Mouse (Mus musculus): Measurements from ENCODE around the gene Lingo2. TPM values are rescaled to one million over a fixed set of nuclear protein-coding genes. Genes with fewer than 3 reads are reported as not detected.
A peak's percentile ranks its signal among the peaks of the same experiment; 100 is the strongest.
"Not testable (repeated sequence)": the region's sequence is repeated elsewhere in the genome, so short reads cannot be mapped to it uniquely, and the experiment has no call there.

Gene Lingo2
- total RNA-seq, 2 experiments from 2014 or later = 0.10 to 0.23 TPM

DNA sequence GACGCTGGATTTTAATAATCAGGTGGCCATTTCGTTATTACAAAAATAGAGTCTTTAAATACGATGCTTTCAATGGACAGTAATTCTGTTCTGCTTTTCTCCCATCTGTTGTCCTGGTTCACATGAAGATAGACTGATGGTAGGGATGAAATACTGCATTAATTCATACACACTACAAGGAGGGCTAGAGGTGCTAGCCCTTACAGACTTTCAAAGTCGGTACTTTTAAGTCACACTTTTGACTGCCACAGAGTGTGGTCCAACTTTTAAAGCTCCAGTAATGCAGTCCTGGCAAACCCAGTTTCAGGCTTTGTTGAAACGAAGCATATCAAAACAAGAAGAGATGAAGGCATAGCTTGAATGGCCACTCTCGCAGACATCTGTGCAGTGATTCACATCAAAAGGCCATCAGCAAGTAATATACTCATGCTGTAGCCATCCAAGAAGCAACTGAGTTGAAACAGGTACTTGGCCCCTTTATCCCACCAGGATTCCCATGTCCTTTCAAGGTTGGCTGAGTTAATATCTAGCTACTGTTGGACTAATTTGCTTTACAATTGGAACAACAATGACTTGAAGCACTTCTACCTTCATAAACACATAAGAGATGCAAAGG is 872.5 kb downstream of the Lingo2 start:
- DNase-seq = no peak

DNA sequence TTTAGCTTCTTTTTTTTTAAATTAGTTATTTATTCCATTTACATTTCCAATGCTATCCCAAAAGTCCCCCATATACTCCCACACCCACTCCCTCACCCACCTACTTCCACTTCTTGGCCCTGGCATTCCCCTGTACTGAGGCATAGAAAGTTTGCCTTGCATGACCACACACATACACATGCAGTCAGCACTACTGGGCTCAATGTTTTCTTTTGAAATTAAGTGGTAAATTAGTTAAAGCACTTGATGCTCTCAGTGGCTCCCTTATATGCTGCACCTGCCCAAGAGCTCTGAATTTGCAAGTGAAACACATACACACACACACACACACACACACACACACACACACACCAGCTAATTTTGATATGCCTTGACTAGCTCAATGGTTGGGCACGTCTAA is 886.8 kb downstream of the Lingo2 start:
- not testable (repeated sequence) for DNase-seq

DNA sequence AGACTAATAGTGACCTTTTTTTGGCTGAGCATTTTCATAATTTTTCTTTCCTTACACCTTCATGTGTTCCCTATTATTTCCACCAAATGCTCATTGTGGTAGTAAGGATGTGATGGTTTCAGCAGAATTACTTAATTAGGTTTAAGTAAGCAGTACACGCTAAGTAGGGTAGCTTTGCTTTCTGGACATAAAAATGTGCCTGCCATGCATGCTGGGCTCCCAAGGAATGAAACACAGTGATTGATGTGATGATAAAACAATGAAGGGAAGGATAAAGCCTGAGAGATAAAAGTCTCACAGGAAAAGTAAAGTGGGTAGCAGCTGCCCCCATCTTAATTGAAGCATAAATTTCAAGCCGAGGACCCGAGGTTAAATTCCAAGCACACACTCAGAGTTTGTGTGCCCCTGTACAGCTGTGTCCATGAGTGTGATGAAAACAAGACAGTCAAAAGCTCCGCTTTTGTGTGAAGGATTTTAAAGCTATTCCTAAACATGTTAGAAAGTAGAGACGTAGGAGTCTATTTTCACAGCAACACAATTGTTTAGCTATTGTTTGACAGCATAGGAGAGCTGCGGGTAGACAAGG is 898.7 kb downstream of the Lingo2 start:
- no peak for DNase-seq

DNA sequence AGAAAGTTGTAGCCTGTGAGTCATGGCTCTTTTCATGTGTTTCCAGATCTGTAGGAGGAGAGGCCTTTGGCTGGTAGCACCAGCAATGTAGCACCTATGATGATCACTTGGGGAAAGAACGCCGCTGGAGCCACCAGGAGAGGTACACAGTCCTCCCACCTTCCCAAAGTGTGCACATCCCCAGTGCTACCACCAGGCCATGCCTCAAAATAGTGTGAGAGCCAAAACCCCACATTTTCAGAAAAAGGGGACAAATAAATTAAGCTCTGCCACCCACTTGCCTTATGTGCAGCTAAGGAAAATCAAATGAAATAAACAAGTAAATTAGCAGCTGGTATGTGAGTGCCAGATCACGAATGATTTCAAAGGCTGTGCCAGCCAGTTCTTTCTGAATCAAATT is 911.2 kb downstream of the Lingo2 start:
- DNase-seq = no peak

DNA sequence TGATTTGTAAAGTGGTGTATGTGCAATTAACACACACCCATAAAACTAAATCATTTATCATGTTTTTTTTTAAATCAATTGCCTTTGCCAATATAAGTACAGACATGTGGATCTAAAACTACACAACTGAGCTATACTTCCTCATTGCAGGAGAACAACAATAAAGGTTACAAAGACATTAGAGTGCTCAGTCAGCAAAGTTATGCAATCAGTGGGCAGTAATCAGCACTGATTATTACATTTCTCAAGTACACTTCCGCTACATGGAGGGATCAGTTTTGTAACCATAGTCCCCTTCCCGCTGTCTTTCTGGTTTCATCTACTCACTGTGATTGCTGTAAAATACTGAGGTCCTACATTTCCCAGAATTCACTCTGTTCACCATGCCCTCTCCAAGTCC is 912.8 kb downstream of the Lingo2 start:
- no peak for DNase-seq

DNA sequence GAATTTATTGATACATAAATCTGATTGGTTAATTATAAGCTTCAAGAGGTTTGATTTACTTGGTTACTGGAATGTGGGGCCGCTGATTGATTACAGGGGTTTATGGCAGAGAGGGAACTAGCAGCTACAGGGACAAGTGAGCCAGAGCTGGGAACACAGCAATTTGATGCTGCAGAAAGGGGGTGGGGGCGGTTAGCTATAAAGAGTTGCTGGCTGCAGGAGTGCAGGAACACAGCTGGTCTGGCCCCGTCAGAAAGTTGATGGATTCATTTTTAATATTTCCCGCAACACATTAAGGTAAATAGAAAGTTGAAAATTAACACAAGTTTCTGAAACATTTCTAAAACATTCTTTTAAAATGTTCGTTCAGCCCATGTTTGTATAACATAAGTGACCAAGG is 919.5 kb downstream of the Lingo2 start:
- DNase-seq = no peak

DNA sequence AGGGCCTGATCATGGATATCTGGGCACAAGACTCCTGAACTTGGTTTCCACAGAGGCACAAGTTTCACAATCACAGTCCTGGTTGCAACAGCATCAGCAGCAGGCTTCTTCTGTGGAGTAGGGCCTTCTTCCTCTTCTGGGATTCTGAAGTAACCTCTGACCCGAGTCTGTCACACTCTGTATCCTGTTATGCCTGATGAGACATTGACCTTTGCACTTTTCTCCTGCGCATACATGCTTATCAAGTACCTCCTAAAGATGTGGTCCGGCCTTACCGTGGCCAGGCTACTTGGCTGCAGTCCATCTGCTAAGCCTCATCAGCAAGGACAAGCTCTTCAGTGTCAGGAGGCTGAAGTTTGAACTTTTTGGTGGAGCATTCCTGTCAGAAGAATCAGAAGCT is 937.4 kb downstream of the Lingo2 start:
- no peak for DNase-seq

DNA sequence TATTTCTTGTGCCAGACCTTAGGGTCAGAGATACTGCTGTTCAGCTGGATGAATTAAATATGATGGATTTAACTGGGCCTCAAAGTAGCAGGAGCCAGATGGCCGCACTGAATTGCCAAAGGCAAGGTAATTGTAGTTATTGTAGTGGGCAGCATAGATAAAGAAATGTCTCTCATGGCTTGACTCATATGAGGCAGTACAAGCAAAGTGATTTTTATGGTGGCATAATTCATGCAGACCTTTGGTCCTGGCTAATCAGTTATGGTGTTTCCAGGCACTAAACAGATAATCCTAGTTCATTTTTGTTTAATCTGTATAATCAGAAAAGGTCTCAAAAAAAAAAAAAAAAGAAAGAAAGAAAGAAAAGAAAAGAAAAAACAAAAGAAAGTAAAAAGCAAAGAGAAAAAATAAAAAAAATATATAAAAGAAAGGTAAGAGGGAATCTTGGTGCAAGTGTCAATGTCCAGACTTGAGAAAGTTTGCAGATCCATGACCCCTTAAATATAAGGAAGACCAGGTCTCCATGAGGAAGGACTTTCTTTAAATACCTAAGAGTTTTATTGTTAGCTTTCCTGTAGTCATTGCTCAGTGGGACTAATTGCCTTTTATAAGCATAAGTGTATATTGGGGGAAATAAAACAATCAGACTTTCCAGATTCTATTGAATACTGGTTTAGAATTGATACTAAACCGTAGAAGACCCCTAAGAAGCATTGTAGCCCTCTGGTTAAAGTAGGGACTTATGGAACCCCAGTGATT is 959.4 kb downstream of the Lingo2 start:
- no peak for DNase-seq

DNA sequence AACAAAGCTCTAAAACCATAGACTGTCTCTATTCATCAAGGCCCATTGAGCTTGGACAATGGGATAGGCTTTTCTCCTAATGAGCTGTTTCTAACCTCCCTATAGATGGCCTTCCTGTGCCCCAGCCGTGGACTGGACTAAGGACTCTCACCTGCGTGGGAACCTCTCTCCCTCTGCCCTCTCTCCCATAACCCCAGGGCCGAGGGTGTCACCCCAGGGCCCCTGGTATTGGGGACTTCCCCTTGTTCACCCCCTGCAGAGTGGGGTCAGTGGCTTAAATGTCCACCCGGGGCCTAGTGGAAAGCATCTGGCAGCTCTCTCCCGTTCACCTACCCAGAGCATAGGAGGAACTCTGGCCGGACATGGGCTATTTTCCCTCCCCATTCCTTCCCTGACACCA is 965.5 kb downstream of the Lingo2 start:
- DNase-seq = no peak

DNA sequence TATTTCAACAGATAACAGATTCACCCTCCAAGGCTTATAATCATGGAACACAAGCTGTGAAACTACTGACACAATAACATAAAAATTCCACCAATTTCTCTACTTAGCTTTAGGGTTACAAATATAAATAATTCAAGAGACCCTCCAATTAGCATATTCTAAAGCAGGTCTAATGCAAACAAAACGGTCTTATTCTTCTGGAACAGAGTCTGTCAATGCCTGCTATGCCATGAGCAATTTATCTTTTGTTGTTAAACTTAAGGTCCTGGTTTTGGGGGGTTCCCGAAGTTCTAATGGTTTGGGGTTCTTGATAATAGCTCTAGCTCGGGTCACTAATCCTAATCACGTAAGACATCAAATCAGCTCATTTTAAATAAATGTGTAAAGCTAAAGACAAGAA is 988.0 kb downstream of the Lingo2 start:
- no peak for DNase-seq

DNA sequence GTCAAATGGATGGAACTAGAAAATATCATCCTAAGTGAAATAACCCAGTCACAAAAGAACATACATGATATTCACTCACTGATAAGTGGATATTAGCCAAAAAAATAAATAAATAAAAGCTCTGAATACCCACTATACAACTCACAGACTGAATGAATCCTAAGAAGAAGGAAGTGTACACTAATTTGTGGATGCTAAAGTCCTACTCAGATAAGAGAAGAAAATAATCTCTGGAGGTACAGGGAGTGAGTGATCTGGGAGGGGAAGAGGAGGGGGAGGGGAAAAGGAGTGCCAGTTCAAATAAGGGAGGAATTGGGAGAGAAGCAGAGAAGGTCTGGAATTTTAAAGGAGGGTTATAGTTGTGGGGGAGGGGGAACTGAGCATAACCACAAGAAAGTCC is 999.7 kb downstream of the Lingo2 start:
- no peak for DNase-seq

DNA sequence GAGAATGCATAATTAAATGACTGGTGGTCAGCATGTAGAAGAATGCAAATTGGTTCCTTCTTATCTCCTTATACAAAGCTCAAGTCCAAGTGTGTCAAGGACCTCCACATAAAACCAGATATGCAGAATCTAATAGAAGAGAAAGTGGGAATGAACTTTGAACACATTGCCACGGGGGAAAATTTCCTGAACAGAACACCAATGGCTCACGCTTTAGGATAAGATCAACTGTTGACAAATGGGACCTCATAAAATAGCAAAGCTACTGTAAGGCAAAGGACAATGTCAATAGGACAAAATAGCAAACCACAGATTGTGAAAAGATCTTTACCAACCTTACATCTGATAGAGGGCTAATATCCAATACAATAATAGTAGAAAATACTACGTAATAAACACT is 1000.3 kb downstream of the Lingo2 start:
- no peak for DNase-seq

DNA sequence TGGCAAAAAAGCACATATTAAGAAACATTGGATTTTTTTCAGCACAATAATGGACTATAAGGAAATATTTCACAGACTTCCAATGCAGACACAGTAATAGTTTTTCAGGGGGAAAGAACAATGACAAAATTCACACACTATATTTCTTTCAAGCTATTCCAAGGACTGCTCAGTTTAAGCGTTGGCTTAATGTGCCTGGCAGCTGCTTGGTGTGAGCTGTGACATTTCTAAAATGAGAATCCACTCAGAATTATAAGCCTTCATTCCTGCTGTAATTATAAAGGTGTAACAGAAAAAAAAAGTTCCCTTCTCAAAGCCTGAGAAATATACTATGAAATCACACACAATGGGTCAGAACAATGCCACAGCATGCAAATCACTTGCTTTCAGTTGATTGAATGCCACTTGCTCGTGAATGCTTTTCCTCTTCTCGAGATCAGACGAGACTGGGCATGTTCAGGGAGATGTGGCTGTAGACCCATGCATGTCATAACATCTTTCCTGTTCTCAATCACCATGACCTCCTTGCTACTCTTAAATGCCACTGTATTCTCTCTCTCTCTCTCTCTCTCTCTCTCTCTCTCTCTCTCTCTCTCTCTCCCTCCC is 1017.4 kb downstream of the Lingo2 start:
- no peak for DNase-seq

DNA sequence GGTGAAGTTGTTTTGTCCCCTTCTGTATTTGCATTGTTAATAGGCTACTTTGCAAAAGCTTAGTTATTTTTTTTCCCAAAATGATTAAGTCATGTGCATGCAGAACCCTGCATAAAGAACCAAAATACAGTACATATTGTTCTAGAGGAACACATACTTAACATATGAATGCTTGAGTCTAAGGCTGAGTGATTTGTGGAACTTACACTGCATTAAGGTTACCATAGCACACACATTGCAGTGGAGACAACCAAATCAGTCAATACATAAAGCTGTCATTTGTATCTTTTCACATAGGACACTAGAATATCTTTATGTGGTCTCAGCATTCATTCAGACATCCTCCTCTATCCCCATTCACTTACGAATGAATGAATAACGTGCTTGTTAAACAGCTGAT is 1023.8 kb downstream of the Lingo2 start:
- DNase-seq = no peak

DNA sequence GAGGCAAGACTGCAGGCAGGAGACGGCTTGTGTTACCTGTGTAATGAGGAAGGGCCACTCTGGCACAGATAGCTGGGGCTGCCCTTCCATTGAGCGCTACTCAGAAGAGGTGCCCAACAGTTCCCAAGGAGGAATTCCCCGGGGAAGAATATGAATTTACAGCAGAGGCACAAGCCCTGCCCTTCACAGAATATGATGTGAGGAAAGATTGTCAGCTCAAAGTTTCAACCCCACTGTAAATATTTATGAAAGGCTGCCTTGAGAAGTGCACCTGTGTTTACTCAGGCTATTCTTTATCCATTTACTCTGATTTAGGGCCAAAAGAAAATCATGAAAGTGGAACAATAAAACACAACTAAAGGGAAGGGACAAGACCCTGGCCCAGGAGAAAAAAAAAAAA is 1034.1 kb downstream of the Lingo2 start:
- DNase-seq = no peak

DNA sequence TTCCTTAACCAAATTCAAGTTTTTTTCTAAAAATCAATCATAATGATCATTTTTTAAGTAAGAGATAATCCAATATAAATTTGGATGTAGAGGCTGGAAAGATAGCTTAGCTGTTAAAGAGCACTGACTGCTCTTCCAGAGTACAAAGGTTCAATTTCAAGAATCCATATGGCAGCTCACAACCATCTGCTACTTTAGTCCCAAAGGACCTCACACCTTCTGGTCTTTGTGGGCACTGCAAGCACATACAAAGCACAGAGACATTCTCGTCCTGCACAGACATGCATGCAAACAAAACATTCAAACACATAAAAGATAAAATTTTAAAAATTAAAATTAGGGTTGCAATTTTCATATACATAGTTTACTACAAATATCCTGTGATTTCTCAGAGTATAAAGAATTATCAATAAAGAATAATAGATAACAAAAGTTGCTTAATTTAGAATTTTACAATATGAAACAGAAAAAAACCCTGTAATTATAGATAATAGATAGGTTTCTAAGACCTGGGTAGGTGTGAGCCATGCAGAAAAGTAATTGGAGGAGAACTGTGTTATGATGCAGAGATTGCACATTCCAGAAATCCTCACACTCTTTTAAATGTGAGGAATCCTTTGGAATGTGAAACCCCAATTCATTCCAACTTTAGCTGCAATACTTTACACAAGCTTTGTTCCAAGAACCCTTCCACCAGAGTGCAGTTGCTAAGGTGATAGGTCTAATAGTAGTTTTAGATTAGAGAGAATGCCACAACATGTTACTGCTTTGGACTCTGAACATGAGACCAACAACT is 1053.6 kb downstream of the Lingo2 start:
- DNase-seq = no peak

DNA sequence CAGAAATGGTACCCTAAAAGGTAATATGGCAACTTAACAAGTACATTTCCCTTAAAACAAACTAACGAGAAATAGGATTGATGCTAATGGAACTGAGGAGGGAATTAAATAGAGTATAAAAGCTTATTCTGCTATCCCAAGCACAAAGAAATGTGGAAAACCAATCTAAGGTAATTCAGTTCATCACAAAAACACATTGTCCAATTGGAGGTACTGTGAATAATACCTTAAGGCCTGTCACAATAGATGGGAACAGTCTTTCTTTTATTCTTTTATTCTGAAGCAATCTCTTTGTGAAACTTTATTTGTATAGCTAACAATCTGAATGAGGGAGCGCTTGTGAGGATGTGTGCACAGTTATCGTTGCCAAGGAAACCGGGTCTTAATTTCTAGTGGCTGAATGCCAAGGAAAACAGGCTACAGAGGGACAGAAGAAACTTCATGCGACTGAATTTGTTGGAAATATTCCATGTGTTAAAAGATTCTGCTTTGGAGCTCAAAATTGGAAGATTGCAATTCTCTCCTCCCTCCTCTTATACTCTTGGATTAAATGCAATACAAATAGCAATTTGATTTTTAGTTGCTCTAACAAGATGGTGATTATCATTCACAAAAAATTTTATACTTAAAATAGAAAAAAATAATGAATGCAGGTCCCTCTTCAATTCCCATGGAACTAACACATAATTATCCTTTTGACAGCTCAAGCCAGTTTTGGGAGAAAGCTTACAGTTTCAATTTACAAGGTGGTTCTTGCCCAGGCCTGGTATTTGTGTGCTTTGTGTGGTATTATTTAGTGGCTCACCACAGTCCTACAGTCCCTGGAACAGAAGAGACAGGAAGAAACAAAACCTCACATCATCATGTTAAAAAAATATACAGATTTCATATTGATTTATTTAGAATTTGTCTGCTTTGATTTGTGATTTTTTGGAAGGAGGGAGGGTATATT is 1065.7 kb downstream of the Lingo2 start:
- no peak for DNase-seq

DNA sequence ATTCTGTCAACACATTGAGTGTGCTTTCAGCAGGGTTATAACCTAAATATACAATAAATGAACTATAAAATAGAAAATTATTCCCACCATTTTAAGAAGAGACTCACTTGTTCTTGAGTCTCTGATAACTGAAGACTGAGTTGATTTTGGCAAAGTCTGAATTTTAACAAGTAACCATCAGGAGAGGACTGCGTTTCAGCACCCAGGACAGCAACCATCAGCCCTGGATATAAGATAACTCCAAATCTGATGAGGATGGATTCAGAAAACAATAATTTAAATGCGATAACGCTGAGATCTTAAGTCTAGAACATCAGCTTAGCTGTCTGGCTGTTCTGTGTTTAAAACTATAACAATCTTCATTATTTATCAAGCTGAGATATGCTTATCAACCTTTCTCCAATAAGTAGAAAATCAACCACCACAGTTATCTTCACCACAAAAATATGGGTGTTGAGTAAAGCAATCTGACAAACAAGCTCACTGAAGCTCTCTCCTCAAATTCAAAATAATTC is 1066.5 kb downstream of the Lingo2 start:
- peak; percentile 5 for DNase-seq

DNA sequence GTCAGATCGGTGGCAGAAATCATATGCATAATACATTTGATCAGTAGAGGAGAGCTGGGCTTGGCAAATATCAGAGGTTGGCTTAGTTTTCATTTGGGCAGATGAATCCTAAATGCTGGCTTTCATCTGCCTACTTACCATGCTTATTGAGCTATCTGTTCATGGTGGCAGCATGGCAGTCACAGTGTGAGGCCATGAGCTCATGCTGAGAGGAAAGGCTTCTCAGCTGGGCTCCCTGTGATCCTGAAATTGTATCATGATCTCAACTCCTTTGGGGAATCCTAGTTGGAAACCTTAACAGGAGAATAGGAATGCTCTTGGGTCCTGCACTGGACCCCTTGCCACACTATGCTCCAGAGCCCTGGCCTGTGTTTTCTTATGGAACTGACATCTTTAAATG is 1105.0 kb downstream of the Lingo2 start:
- no peak for DNase-seq

DNA sequence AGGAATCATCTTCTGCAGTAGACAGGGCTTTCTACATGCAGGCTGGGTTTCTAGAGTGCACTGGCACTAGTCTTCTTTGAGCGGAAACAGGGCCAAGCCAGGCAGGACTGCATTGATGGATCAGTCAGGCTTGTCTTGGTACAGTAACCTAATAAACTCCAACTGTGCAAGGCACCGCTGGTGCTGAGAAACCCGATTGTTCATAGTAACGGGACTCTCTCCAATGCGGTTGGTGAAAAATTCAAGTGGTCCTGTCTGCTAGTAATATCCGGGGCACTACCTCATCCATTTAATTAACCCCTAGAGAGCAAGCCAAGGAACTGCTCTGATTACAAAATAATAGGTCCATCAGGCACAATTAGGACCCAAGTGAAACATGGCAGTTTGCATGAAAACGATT is 1106.4 kb downstream of the Lingo2 start:
- no peak for DNase-seq

DNA sequence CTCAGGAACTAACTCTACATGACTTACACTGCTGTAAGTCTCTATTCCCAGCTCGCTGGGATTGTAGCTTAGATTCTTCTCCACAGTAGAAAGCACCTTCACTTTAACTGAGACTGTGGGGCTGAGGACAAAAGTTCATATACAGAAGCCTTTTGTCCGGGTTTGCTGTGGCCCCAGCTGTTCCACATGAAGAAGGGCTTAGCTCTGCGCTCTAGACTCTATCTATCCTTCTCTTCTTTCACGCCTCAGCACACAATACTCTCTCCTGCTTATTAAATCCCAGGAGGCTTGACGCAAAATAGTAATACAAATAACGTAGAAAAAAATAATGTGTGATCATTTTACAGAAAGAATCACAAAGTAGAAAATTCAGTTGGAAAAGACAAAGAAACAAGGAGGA is 1107.0 kb downstream of the Lingo2 start:
- no peak for DNase-seq

All from heart, postnatal 4 days (tissue).